Mouse (Mus musculus) thymus, adult 2 months (tissue): ENCODE measurements around the gene Hs6st3. TPM values are rescaled to one million over a fixed set of nuclear protein-coding genes. Genes with fewer than 3 reads are reported as not detected.

Experiments
- DNase-seq: peaks from one replicate; pipeline ENCODE4 v3.0.0; 2021
- H3K27ac ChIP-seq: fragments of 200-500 bp; 2 replicates; pipeline ENCODE4 v1.5.1; 2012; ENCODE audit warnings: low read length, control low read depth; ENCODE audit not compliant: control insufficient read depth, insufficient read depth
- H3K27me3 ChIP-seq: fragments of 200-500 bp; 2 replicates; pipeline ENCODE4 v1.6.1; 2012; ENCODE audit warnings: mild to moderate bottlenecking, low read length, moderate library complexity, mixed read lengths; ENCODE audit not compliant: control insufficient read depth, insufficient read depth
- H3K36me3 ChIP-seq: fragments of 200-500 bp; 2 replicates; pipeline ENCODE4 v1.6.1; 2012; ENCODE audit warnings: mild to moderate bottlenecking, low read length, moderate library complexity; ENCODE audit not compliant: control insufficient read depth, insufficient read depth
- H3K4me1 ChIP-seq: fragments of 200-500 bp; replicated peaks from 2 replicates; pipeline ENCODE4 v1.6.1; 2012; ENCODE audit warnings: low read length; ENCODE audit not compliant: control insufficient read depth, insufficient read depth
- H3K4me3 ChIP-seq: fragments of 200-500 bp; 2 replicates; pipeline ENCODE4 v1.5.1; 2012; ENCODE audit warnings: mild to moderate bottlenecking, low read length, control low read depth, moderate library complexity; ENCODE audit not compliant: control insufficient read depth, insufficient read depth
- CTCF ChIP-seq: fragments of 200-500 bp; IDR thresholded peaks from 2 replicates; pipeline ENCODE4 v1.5.1; 2012; ENCODE audit warnings: mild to moderate bottlenecking, control low read depth, low read length, moderate library complexity, borderline replicate concordance; ENCODE audit not compliant: control insufficient read depth, poor library complexity, insufficient read depth; ENCODE audit errors: extremely low read depth
- POLR2A ChIP-seq: fragments of 200-500 bp; IDR thresholded peaks from 2 replicates; pipeline ENCODE4 v1.6.1; 2012; ENCODE audit warnings: mild to moderate bottlenecking, low read length, control low read depth, moderate library complexity; ENCODE audit not compliant: control insufficient read depth, poor library complexity, insufficient read depth; ENCODE audit errors: extremely low read depth
- WGBS: fragments of 180-500 bp; shearing (Covaris S2); methylation state at CpG from one replicate; pipeline ENCODE4 v1.1.7; 2018; 5-methylcytosine and 5-hydroxymethylcytosine counted together
- polyA plus RNA-seq: library from polyadenylated mRNA; depleted of rRNA; stranded (reverse); fragments of >200 nt; gene quantifications from 2 replicates; pipeline ENCODE4 v1.2.3, GENCODE M21; 2012

Hs6st3 gene
- polyA plus RNA-seq, 1 experiment = 0.05 TPM

- WGBS = 86% methylated on average over 11 of the region's 11 CpGs
- H3K27ac ChIP-seq = no peak overlapping the region
- H3K4me1 ChIP-seq = no peaks in the 10 kb centered on the region
- no peak overlapping the region for H3K4me3 ChIP-seq
- DNase-seq = no peak
- no peaks in the 10 kb centered on the region for H3K36me3 ChIP-seq
- TF ChIP-seq POLR2A = no peak
- no peak for TF ChIP-seq CTCF
- H3K27me3 ChIP-seq = no peaks in the 10 kb centered on the region
Observed at GRCm38 (mm10) chr14:119409334-119410050, 271.4 kb downstream of the Hs6st3 start.

GRCm38 (mm10) chr14:119422894-119423293 is 284.8 kb downstream of the Hs6st3 start:
- 94% methylated on average over 5 of the region's 5 CpGs for WGBS
- Histone ChIP-seq H3K27ac (no peak overlapping the region), H3K4me1 (no peaks in the 10 kb centered on the region), H3K36me3 (no peaks in the 10 kb centered on the region), H3K4me3 (no peak overlapping the region), H3K27me3 (no peaks in the 10 kb centered on the region)
- DNase-seq = no peak
- TF ChIP-seq POLR2A (no peak), CTCF (no peak)

GRCm38 (mm10) chr14:119450471-119450870 is 312.3 kb downstream of the Hs6st3 start:
- Histone ChIP-seq H3K27ac (no peak overlapping the region), H3K4me1 (no peaks in the 10 kb centered on the region), H3K27me3 (no peaks in the 10 kb centered on the region), H3K36me3 (no peaks in the 10 kb centered on the region), H3K4me3 (no peak overlapping the region)
- 38% methylated on average over 4 of the region's 4 CpGs for WGBS
- no peak for DNase-seq
- TF ChIP-seq CTCF = no peak
- no peak for TF ChIP-seq POLR2A

GRCm38 (mm10) chr14:119451594-119451993 is 313.5 kb downstream of the Hs6st3 start:
- no peaks in the 10 kb centered on the region for H3K4me1 ChIP-seq
- TF ChIP-seq POLR2A = no peak
- TF ChIP-seq CTCF = no peak
- no peaks in the 10 kb centered on the region for H3K27me3 ChIP-seq
- H3K4me3 ChIP-seq = no peak overlapping the region
- no peak for DNase-seq
- H3K36me3 ChIP-seq = no peaks in the 10 kb centered on the region
- H3K27ac ChIP-seq = no peak overlapping the region

- Histone ChIP-seq H3K4me3 (no peak overlapping the region), H3K27ac (no peak overlapping the region), H3K4me1 (no peaks in the 10 kb centered on the region), H3K27me3 (no peaks in the 10 kb centered on the region), H3K36me3 (no peaks in the 10 kb centered on the region)
- DNase-seq = no peak
- TF ChIP-seq POLR2A (no peak), CTCF (no peak)
Observed at GRCm38 (mm10) chr14:119452382-119452781, 314.2 kb downstream of the Hs6st3 start.

- Histone ChIP-seq H3K27ac (no peak overlapping the region), H3K36me3 (no peaks in the 10 kb centered on the region), H3K27me3 (no peaks in the 10 kb centered on the region), H3K4me3 (no peak overlapping the region), H3K4me1 (no peaks in the 10 kb centered on the region)
- 91% methylated on average over 3 of the region's 3 CpGs for WGBS
- DNase-seq = no peak
- no peak for TF ChIP-seq CTCF
- TF ChIP-seq POLR2A = no peak
Observed at GRCm38 (mm10) chr14:119452797-119453196, 314.7 kb downstream of the Hs6st3 start.

GRCm38 (mm10) chr14:119464308-119464707 is 326.2 kb downstream of the Hs6st3 start:
- no peak overlapping the region for H3K4me3 ChIP-seq
- TF ChIP-seq POLR2A = no peak
- no peak for TF ChIP-seq CTCF
- H3K4me1 ChIP-seq = no peaks in the 10 kb centered on the region
- DNase-seq = no peak
- no peaks in the 10 kb centered on the region for H3K27me3 ChIP-seq
- WGBS = 87% methylated on average over 5 of the region's 5 CpGs
- H3K36me3 ChIP-seq = no peaks in the 10 kb centered on the region
- H3K27ac ChIP-seq = no peak overlapping the region
